Mouse (Mus musculus) G1E (cell line): ENCODE data around the gene Glis2.

ENCODE experiments used
- CTCF ChIP-seq: IDR thresholded peaks from 2 replicates; pipeline ENCODE4 v1.5.1; 2012; ENCODE audit warnings: low read depth, low read length, inconsistent platforms, mixed read lengths
- GATA1 ChIP-seq: IDR thresholded peaks from 2 replicates; pipeline ENCODE4 v1.6.1; 2012; ENCODE audit warnings: borderline replicate concordance, low read length, inconsistent platforms, mixed read lengths
- TAL1 ChIP-seq: conservative IDR thresholded peaks from 2 replicates; pipeline ENCODE4 v1.6.1; 2012; ENCODE audit warnings: low read depth, low read length, inconsistent platforms, mixed read lengths

DNA sequence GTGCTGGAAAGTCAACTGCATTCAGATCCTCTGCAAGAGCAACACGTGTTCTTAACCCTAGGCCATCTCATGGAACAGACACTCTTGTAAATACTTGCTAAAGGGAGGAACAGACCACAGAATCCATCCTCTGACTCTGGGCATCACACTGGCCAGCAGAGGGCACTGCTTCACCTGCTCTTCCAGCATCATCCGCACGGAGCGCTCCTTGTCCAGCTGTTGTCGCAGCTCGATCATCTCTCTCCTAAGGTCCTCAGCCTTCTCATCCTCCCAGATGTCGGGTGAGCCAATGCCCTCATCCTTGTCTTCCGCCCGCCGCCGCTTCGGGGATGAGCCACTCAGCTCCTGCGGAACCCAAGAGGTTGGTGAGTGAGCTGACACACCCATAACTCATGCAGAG is 43.5 kb upstream of the Glis2 start:
- TF ChIP-seq CTCF (peak; percentile 91), TAL1 (no peak), GATA1 (no peak)
